Mouse (Mus musculus): ENCODE data around the gene Xpr1. TPM values are rescaled to one million over a fixed set of nuclear protein-coding genes. Genes with fewer than 3 reads are reported as not detected.

The Xpr1 gene
- polyA plus RNA-seq, 1 experiment from 2014 or later = 7.0 TPM

GRCm38 (mm10) chr1:155353096-155353495 lies 64.1 kb downstream of the Xpr1 start:
- ATAC-seq = no peak
- WGBS = 57% methylated on average over 4 of the region's 4 CpGs

GRCm38 (mm10) chr1:155351527-155351926 lies 65.7 kb downstream of the Xpr1 start:
- ATAC-seq = no peak
- H3K27ac ChIP-seq = no peak overlapping the region
- no peak overlapping the region for H3K4me3 ChIP-seq (replicated peaks)
- no peaks in the 10 kb centered on the region for H3K9me3 ChIP-seq
- H3K36me3 ChIP-seq = no peaks in the 10 kb centered on the region
- H3K9ac ChIP-seq = no peak overlapping the region
- WGBS = 77% methylated on average over 4 of the region's 4 CpGs
- no peaks in the 10 kb centered on the region for H3K4me1 ChIP-seq (replicated peaks)
- H3K4me2 ChIP-seq (replicated peaks) = no peak overlapping the region
- no peaks in the 10 kb centered on the region for H3K27me3 ChIP-seq (replicated peaks)

More at GRCm38 (mm10) chr1:155353096-155353495, 64.1 kb downstream of the Xpr1 start:
- H3K36me3 ChIP-seq = no peaks in the 10 kb centered on the region
- H3K4me1 ChIP-seq (replicated peaks) = no peaks in the 10 kb centered on the region
- H3K27ac ChIP-seq = no peak overlapping the region
- no peak overlapping the region for H3K9ac ChIP-seq
- no peak overlapping the region for H3K4me3 ChIP-seq (replicated peaks)
- no peaks in the 10 kb centered on the region for H3K9me3 ChIP-seq
- H3K27me3 ChIP-seq (replicated peaks) = no peaks in the 10 kb centered on the region
- no peak overlapping the region for H3K4me2 ChIP-seq (replicated peaks)

GRCm38 (mm10) chr1:155348491-155348890 lies 68.7 kb downstream of the Xpr1 start:
- H3K4me3 ChIP-seq (replicated peaks) = no peak overlapping the region
- no peaks in the 10 kb centered on the region for H3K9me3 ChIP-seq
- no peaks in the 10 kb centered on the region for H3K27me3 ChIP-seq (replicated peaks)
- H3K4me2 ChIP-seq (replicated peaks) = no peak overlapping the region
- ATAC-seq = no peak
- no peak overlapping the region for H3K27ac ChIP-seq
- WGBS = 77% methylated on average over 3 of the region's 3 CpGs
- no peaks in the 10 kb centered on the region for H3K4me1 ChIP-seq (replicated peaks)
- no peak overlapping the region for H3K9ac ChIP-seq
- no peaks in the 10 kb centered on the region for H3K36me3 ChIP-seq

GRCm38 (mm10) chr1:155347339-155347738 lies 69.9 kb downstream of the Xpr1 start:
- Histone ChIP-seq H3K4me1 (replicated peaks) (no peaks in the 10 kb centered on the region), H3K4me2 (replicated peaks) (no peak overlapping the region), H3K36me3 (no peaks in the 10 kb centered on the region), H3K9me3 (no peaks in the 10 kb centered on the region), H3K27me3 (replicated peaks) (no peaks in the 10 kb centered on the region), H3K4me3 (replicated peaks) (no peak overlapping the region), H3K9ac (no peak overlapping the region), H3K27ac (no peak overlapping the region)
- no peak for ATAC-seq
- 71% methylated on average over 4 of the region's 4 CpGs for WGBS

- H3K9me3 ChIP-seq = no peaks in the 10 kb centered on the region
- H3K27me3 ChIP-seq (replicated peaks) = no peaks in the 10 kb centered on the region
- H3K4me3 ChIP-seq (replicated peaks) = no peak overlapping the region
- H3K4me1 ChIP-seq (replicated peaks) = no peaks in the 10 kb centered on the region
- WGBS = 88% methylated on average over 2 of the region's 2 CpGs
- no peak overlapping the region for H3K4me2 ChIP-seq (replicated peaks)
- ATAC-seq = no peak
- H3K27ac ChIP-seq = no peak overlapping the region
- no peak overlapping the region for H3K9ac ChIP-seq
- no peaks in the 10 kb centered on the region for H3K36me3 ChIP-seq
These were observed 73.2 kb downstream of the Xpr1 start for GRCm38 (mm10) chr1:155344019-155344418.

GRCm38 (mm10) chr1:155339622-155340021 lies 77.6 kb downstream of the Xpr1 start:
- no peaks in the 10 kb centered on the region for H3K27me3 ChIP-seq (replicated peaks)
- 88% methylated on average over 2 of the region's 2 CpGs for WGBS

GRCm38 (mm10) chr1:155337315-155337714 lies 79.9 kb downstream of the Xpr1 start:
- no peak for ATAC-seq
- no peaks in the 10 kb centered on the region for H3K4me1 ChIP-seq (replicated peaks)
- H3K4me3 ChIP-seq (replicated peaks) = no peak overlapping the region
- H3K4me2 ChIP-seq (replicated peaks) = no peak overlapping the region
- WGBS = 84% methylated on average over 4 of the region's 4 CpGs
- no peaks in the 10 kb centered on the region for H3K9me3 ChIP-seq
- H3K27ac ChIP-seq = no peak overlapping the region
- H3K36me3 ChIP-seq = no peaks in the 10 kb centered on the region
- H3K27me3 ChIP-seq (replicated peaks) = no peaks in the 10 kb centered on the region
- H3K9ac ChIP-seq = no peak overlapping the region

More at GRCm38 (mm10) chr1:155339622-155340021, 77.6 kb downstream of the Xpr1 start:
- Histone ChIP-seq H3K4me3 (replicated peaks) (no peak overlapping the region), H3K27ac (no peak overlapping the region), H3K4me2 (replicated peaks) (no peak overlapping the region), H3K9me3 (no peaks in the 10 kb centered on the region), H3K4me1 (replicated peaks) (no peaks in the 10 kb centered on the region), H3K9ac (no peak overlapping the region), H3K36me3 (no peaks in the 10 kb centered on the region)
- ATAC-seq = no peak

GRCm38 (mm10) chr1:155335963-155336362 lies 81.3 kb downstream of the Xpr1 start:
- Histone ChIP-seq H3K27ac (no peak overlapping the region), H3K36me3 (no peaks in the 10 kb centered on the region), H3K4me2 (replicated peaks) (no peak overlapping the region), H3K9ac (no peak overlapping the region), H3K27me3 (replicated peaks) (no peaks in the 10 kb centered on the region), H3K4me1 (replicated peaks) (no peaks in the 10 kb centered on the region), H3K9me3 (no peaks in the 10 kb centered on the region), H3K4me3 (replicated peaks) (no peak overlapping the region)
- 76% methylated on average over 6 of the region's 6 CpGs for WGBS
- no peak for ATAC-seq

GRCm38 (mm10) chr1:155322183-155322582 lies 95.0 kb downstream of the Xpr1 start:
- no peak overlapping the region for H3K27ac ChIP-seq
- no peak for ATAC-seq
- no peaks in the 10 kb centered on the region for H3K4me1 ChIP-seq (replicated peaks)
- H3K4me3 ChIP-seq (replicated peaks) = no peak overlapping the region
- H3K4me2 ChIP-seq (replicated peaks) = no peak overlapping the region
- H3K9ac ChIP-seq = no peak overlapping the region
- no peaks in the 10 kb centered on the region for H3K9me3 ChIP-seq
- 56% methylated on average over 1 of the region's 1 CpGs for WGBS
- no peaks in the 10 kb centered on the region for H3K36me3 ChIP-seq
- H3K27me3 ChIP-seq (replicated peaks) = no peaks in the 10 kb centered on the region

- Histone ChIP-seq H3K4me3 (replicated peaks) (no peak overlapping the region), H3K27ac (no peak overlapping the region), H3K4me2 (replicated peaks) (no peak overlapping the region), H3K27me3 (replicated peaks) (no peaks in the 10 kb centered on the region), H3K9ac (no peak overlapping the region), H3K9me3 (no peaks in the 10 kb centered on the region), H3K36me3 (no peaks in the 10 kb centered on the region), H3K4me1 (replicated peaks) (no peaks in the 10 kb centered on the region)
- ATAC-seq = no peak
- 63% methylated on average over 7 of the region's 7 CpGs for WGBS
These were observed 97.0 kb downstream of the Xpr1 start for GRCm38 (mm10) chr1:155320091-155320833.

GRCm38 (mm10) chr1:155319513-155319912 lies 97.7 kb downstream of the Xpr1 start:
- no peak for ATAC-seq
- Histone ChIP-seq H3K4me2 (replicated peaks) (no peak overlapping the region), H3K4me3 (replicated peaks) (no peak overlapping the region), H3K4me1 (replicated peaks) (no peaks in the 10 kb centered on the region), H3K27ac (no peak overlapping the region), H3K36me3 (no peaks in the 10 kb centered on the region), H3K9ac (no peak overlapping the region), H3K9me3 (no peaks in the 10 kb centered on the region), H3K27me3 (replicated peaks) (no peaks in the 10 kb centered on the region)
- 79% methylated on average over 4 of the region's 4 CpGs for WGBS

GRCm38 (mm10) chr1:155311672-155312071 lies 105.5 kb downstream of the Xpr1 start:
- Histone ChIP-seq H3K4me1 (replicated peaks) (no peaks in the 10 kb centered on the region), H3K36me3 (no peaks in the 10 kb centered on the region), H3K27me3 (replicated peaks) (no peaks in the 10 kb centered on the region), H3K4me2 (replicated peaks) (no peak overlapping the region), H3K9ac (no peak overlapping the region), H3K27ac (no peak overlapping the region), H3K9me3 (no peaks in the 10 kb centered on the region), H3K4me3 (replicated peaks) (no peak overlapping the region)
- no peak for ATAC-seq
- WGBS = 74% methylated on average over 3 of the region's 3 CpGs

GRCm38 (mm10) chr1:155306879-155307278 lies 110.3 kb downstream of the Xpr1 start:
- 77% methylated on average over 3 of the region's 3 CpGs for whole genome bisulfite sequencing
- H3K4me1 ChIP-seq (replicated peaks) = no peaks in the 10 kb centered on the region
- ATAC-seq = no peak

More at GRCm38 (mm10) chr1:155306879-155307278, 110.3 kb downstream of the Xpr1 start:
- H3K4me3 ChIP-seq (replicated peaks) = no peak overlapping the region
- H3K4me2 ChIP-seq (replicated peaks) = no peak overlapping the region
- H3K27ac ChIP-seq = no peak overlapping the region
- no peaks in the 10 kb centered on the region for H3K36me3 ChIP-seq
- H3K9ac ChIP-seq = no peak overlapping the region
- no peaks in the 10 kb centered on the region for H3K27me3 ChIP-seq (replicated peaks)
- no peaks in the 10 kb centered on the region for H3K9me3 ChIP-seq

Measured in intestine, embryonic 15.5 days (tissue).